Mouse (Mus musculus): Measurements from ENCODE around the gene Brox.
"Not testable (repeated sequence)": the region's sequence is repeated elsewhere in the genome, so short reads cannot be mapped to it uniquely, and the experiment has no call there.

Brox gene

DNA sequence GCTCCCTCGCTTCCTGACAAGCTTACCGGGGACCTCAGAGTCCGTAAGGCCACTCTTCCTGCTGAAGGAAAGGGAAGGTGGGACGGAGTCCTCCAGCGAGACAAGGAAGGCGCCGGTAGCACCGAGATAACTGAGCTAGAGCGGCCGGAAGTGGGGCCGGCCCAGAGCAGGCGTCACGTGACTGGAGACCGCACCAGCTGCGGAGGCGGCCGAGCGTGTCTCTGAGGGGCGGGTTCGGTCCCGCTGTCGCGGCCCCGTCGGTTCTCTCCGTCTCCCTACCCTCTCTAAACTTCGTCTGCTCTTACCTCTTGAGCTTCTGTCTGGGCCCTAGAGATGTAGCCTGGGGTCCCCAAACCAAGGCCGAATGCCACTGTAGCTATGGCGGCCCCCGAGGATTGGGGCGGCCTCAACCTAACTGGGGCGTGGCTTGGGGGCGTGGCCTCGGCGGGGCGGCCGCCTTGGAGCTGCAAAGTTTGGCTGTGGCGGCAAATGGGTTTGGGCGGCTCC is at the start of gene Brox:
Gene Brox, minus strand, starts transcription at position 393 of the 507 bp plus-strand sequence.
- peak; percentile 91 to 93 for DNase-seq (ENCODE audit: low spot score in 2 of 2)

DNA sequence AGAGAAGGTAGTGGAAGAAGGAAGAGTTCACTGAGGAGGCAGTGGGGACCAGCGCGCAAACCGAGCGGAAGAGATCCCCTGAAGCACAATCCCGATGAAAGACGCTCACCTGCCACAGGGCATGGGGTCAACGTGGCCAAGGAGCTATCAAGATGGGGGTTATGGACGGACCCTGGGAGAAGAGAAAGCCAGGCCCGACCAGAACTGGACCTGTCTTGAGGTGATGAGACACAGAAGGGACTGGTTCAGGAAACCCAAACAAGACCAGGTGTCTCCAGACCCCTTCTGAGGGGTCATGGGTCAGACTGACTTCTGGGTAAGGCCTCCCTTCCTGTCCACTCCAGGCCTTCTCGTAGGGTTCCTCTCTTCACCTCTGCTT is 48.7 kb upstream of the Brox start:
- no peak for DNase-seq (ENCODE audit: low spot score in 2 of 2)

DNA sequence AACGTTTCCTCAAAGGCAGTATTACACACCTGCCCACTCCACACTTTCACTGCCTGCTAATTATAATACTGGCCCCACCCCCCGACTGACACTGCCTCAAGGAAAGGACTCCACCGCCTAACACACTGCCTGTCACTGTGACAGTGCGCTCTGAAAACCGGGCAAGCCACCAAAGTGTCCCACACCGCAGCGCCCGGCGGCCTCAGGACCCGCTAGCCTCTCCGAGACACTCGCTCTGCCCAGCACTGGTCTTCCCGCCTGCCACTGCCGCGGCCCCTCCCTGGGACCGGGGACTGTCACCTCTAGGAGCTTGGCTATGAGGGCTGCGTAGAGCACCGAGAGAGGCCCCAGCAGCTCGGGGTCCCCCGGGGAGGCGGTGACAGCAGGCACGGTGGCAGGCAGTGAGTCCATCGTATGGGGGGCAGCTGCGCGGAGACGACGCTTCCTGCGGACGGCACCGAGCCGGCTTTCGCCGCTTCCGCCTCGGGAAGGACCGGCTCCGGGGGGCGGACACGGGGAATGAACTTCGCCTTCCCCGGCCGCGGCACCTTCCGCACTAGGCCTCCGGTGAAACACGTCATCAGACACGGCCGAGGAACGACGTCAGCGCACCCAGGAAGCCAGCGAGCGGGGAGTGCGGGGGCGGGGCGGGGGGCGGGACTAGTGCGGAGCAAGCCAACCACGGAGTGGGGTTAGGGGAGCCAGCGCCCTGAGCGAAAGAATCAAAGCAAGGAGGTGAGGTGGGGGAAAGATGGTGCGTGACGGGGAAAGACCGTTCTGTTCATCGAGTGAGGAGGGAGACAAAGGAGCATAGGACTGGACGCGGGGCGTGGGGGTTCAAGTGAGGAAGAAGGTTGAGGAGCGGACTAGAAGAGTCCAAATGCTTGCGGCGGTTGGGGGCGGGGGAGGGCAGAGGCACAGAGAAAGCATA is 48.1 kb upstream of the Brox start:
- DNase-seq (ENCODE audit: low spot score in 2 of 2) = peak; percentile 82 to 87

DNA sequence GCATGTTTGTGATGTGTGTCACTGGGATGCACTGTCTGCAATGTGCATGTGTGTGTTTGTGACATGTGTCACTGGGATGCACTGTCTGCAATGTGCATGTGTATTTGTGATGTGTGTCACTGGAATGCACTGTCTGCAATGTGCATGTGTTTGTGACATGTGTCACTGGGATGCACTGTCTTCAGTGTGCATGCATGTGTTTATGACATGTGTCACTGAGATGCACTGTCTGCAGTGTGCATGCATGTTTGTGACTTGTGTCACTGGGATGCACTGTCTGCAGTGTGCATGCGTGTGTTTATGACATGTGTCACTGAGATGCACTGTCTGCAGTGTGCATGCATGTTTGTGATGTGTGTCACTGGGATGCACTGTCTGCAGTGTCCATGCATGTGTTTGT is 45.8 kb upstream of the Brox start:
- not testable (repeated sequence) for DNase-seq (ENCODE audit: low spot score in 2 of 2)

DNA sequence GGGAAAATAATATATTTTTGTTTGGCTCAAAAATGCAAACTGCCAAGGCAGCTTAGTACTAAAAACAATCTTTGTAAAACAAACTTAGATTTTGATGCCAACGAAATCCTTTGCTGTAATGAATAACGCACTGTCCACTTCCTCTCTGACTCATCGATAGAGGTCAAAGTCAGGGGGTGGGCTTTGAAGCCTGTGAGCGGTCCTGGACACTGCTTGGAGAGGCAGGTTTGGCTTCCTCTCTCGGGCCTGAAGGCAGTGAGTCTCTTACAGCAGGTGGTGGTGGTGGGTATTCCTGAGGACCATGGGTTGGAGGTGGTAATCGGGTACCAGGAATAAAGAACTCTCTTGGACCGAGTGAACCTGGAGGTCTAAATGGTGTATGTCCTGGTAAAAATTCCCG is 30.1 kb upstream of the Brox start:
- no peak for DNase-seq (ENCODE audit: low spot score in 2 of 2)

DNA sequence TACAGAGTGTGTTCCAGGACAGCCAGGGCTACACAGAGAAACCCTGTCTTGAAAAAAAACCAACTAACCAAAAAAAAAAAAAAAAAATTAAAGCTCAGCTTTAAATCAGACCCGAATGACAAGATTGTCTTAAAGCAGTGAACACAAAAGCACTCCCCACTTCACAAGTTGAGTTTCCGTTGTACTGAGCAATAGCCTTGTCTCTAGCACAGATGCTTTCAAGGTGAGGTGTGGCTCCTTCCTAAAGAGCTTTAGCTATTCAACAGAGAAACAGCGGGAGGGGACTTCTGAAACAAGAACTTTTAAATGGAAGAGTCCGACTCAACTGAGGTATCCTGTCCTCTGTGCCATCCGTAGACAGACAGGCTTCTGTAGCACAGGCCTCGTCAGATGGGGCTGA is 27.4 kb upstream of the Brox start:
- DNase-seq (ENCODE audit: low spot score in 2 of 2) = no peak

DNA sequence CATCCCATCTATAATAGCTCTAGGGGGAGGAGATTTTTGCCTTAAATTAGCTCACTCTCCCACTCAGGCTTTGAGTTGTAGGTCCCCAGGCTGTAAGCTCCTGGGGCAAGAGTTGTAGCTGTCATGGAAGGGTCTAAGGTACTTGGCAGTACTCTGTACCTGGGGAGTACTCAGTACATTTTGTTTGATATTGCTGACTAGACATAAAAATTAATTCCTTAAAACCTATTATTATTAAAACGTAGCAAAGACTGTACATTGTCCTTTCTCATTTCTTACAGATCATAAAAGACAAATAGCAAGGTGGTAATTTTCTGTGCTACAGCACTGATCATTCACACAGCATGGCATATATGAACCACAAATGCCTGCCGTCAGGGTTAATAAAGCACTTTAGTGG is 26.9 kb upstream of the Brox start:
- no peak for DNase-seq (ENCODE audit: low spot score in 2 of 2)

DNA sequence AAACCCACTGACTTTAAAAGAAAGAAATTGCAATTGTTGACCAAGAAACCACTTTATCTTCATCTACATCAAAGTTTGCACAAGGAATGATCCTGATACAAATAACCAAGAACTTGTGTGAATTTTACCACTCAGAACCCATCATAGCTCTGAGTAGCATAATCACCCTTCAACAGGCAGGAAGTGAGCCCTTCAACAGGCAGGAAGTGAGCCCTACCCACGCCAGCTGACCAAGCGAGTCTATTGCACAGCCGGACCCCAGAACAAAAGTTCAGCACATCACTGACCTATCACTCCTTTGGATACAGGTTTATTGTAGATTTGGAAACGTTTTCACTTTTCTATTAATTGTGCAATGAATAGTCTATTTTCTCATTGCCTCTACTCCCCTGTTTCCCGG is 25.4 kb upstream of the Brox start:
- DNase-seq (ENCODE audit: low spot score in 2 of 2) = not testable (repeated sequence)

DNA sequence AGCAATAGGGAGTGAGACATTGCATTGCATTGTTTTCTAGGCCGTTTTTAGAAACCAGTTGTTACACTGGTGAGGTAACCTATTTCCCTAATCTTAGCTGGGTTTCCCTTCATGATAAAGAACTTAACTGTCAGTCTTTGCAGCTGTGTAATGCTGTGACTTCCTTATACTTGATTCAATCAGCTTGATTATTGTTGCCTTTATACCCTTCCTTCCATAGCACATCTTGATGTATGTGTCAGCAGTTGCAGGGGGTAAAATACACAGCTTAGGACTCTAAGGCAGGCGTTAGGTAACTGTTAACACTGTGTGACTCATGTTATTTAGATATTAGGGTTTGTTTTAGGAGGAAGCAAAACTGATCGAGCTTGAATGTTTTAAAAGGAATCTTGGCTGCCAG is 23.6 kb upstream of the Brox start:
- DNase-seq (ENCODE audit: low spot score in 2 of 2) = no peak

DNA sequence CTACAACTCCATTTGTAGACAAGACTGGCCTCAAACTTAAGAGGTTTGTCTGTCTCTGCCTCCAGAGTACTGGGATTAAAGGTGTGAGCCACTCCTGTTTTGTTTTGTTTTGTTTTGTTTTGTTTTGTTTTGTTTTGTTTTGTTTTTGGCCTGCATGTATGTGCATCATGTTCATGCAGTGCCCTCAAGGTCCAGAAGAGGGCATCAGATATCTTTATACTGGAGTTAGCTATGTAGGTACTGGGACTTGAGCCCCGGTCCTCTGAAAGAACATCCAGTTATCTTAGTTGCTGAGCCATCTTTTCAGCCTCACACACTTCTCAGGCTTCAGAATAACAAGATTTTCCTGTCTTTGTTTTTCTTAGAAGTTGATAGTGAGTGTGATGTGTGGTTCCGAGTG is 18.7 kb upstream of the Brox start:
- no peak for DNase-seq (ENCODE audit: low spot score in 2 of 2)

DNA sequence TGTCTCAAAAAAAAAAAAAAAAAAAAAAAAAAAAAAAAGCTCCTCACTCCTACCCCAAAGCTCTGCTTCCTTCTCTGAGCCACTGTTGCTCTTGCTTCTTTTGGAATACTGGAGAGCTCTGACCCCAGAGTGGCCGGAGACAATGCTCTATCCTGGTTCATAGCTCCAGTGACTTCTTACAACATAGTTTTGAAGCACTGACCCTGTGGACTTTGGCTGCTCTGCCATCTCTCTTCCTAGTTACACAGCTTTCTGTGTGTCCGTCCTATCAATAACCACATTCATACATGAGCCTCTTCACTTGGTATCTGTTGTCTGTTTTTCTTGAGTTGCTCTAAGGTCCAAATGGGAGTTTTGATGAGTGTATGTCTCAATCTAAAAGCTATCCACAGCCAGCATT is 15.0 kb upstream of the Brox start:
- DNase-seq (ENCODE audit: low spot score in 2 of 2) = no peak

DNA sequence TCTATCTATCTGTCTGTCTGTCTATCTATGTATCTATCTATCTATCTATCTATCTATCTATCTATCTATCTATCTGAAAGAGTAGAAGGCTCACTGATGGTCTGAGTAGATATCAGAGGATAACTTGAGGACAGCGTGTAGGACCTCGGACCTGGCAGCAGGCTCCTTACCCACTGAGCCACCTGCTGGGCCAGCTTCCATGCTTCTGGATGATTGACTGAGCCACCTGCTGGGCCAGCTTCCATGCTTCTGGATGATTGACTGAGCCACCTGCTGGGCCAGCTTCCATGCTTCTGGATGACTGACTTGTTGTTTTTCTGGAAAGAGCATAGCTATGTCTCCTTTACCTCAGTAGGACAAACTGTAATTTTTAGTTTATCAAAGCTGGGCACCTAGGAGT is 12.5 kb upstream of the Brox start:
- not testable (repeated sequence) for DNase-seq (ENCODE audit: low spot score in 2 of 2)

DNA sequence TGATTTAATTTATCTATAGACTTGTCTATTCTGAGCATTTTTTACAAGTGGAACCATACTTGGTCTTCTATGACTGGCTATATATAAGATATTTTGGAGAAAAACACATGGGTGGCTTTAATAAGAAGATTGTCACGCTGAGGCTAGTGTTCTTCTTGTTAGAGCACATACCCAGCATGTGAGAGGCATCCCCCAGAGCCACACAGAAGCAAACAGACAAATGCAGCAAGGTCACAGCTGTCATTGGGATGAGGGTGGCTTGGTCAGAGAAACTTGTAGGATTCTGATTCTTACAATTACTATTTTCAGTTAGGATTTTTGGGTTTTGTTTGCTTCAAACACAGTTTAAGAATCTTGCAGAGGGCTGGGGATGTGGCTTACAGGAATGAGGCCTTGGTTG is 11.4 kb upstream of the Brox start:
- no peak for DNase-seq (ENCODE audit: low spot score in 2 of 2)

DNA sequence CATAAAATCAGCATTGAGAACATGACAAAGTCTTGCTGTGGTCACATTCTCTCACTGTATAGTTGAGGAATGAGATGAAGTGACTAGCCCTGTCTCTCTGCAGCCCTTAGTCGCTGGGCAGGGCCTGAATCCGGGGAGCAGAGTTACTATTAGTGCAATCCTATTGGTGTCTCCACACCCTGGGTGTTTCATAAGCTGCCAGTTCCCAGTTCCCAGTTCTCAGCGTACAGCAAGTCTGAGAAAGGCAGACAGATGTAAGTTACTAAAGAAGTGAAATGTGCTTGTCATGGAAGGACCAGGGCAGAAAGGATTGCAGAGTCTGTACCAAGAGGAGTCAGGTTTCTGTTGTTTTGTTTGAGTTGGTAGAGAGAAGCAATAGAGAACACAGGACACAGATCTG is 10.5 kb upstream of the Brox start:
- DNase-seq (ENCODE audit: low spot score in 2 of 2) = no peak

DNA sequence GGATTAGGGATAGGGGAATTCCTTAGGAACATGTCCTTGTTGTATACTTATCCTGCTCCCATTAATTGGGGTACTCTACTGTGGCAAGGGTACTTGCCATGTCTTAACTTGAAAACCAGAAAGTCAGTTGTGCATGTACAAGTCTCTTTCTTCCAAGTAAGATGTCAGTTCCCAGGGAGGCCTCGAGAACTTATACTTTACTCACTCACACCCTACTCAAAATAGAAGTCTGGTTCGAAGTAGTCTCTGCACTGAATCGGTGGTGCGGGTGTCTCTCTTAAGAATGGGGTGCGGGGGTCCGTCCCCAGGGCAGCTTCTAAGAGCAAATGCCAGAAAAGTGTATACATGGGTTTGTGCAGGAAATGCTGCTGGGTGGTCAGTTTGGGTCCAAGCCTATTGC is 2.1 kb upstream of the Brox start:
- peak; percentile 97 to 98 for DNase-seq (ENCODE audit: low spot score in 2 of 2)

DNA sequence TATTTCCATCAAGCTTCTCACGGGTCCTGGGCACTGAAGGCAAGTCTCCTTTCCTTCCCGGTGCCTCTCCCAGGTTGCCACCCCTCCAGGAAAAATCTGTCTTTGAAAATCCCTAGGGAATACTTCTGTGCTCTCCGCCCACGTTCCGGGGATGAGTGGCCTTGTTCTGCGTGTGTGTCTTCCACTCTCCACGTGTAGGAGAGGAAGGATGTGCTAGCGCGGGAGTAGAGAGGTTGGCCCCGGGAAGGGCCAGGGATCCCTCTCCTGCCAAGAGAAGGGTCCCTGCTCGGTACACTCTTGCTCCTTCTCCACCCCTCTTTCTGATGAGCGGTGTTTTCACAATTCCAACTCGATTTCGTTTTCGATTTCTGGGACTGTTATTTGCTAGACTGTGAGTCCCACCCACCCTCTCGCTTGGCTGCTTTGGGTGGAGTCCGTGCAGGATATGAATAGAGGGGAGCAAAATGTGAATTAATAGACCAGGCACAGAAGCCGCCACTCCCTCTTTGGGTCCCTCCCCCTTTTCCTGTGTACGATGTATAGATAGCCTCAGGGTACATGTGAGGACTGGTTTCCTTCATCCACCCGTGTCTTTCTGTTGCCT is 919 bp upstream of the Brox start:
- peak; percentile 43 to 59 for DNase-seq (ENCODE audit: low spot score in 2 of 2)

DNA sequence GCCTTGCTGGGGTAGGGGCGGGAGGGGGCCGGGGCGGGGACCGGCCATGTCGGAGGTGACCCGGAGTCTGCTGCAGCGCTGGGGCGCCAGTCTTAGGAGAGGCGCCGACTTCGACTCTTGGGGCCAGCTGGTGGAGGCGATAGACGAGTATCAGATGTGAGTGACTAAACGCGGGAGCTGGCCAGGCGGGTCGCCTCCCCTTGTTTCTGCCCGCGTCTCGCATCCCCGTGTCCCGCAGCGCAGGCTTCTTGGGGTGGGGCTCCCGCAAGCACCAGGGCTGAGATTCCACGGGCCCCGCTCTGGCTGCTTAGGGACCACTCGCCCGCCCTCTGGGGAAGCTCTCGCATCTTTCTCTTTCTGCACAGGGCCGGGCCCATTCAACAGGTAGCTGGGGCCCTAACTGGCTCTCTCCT is 410 bp upstream of the Brox start:
- DNase-seq (ENCODE audit: low spot score in 2 of 2) = peak; percentile 38 to 50

DNA sequence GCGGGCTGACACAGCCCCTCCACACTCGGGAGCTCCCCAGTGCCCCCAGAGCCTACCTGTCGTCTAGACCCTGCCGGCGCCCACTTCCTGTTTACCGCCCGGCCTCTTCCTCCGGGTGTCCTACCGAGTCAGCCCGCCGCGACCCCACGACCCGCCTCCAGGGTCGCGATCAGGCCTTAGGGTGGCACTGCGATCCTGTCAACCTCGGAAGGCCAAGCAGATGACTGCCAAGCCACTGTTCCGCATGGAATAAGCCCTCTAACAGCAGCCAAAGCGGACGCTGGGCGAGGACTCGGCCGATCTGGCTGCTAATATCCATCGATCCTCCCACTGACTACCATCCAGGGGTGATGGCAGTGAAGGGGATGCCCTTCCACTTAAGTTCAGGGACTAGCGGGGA is 604 bp downstream of the Brox start, which contains the start of gene Aida:
Gene Aida, plus strand, starts transcription at position 126 of the 400 bp plus-strand sequence.
- no peak for DNase-seq (ENCODE audit: low spot score in 2 of 2)

DNA sequence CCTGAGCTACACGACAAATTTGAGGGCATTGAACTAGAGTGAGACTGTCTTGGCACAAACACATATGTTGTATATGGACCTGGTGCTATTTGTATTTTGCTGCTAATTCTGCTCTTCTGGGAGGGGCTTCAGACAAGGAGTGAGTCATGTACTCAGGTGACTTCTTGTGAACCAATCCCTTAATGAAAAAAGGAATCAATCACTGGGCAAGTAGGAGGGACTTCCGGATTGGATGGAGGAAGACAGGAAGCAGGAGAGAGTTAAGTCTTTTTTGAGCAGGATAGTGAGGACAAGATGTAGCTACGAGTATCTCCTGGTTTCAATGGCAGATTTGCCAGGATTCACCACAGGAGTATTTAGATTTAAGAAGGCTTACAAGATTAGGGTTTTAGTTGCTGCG is 7.5 kb downstream of the Brox start:
- no peak for DNase-seq (ENCODE audit: low spot score in 2 of 2)

DNA sequence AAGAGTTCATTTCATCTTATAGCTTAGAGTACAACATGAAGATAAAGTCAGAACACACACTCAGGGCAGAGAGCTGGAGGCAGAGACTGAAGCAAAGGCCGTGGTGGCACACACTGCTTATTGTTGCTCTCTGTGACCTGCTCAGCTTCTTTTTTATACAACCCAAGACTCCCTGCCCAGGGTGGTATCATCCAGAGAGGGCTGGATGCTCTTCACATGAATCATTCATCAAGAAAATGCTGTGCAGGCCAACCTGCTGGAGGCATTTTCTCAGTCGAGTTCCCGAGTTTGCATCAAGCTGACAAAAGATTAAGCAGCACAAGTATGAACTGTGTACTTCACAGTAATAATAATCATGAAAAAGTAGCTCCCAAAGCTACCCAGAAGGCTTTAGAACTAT is 8.7 kb downstream of the Brox start:
- DNase-seq (ENCODE audit: low spot score in 2 of 2) = no peak

DNA sequence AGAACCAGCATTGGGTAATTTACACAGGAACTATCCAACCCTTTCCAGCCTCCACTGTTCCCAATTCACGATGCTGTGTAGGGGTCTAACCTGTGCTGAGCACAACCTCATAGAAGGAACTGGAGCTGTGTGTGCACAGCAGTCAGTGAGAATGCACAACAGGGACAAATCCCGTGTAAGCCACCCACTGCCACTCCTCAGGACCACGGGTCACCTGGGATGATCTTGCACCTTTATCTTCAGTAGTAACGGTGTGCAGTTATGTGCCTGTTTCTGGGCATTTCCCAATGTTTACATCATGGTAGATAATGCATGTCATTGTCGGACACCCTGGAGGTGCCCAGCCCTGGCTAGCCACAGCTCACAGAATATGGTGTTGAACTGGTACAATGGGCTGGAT is 21.3 kb downstream of the Brox start:
- no peak for DNase-seq (ENCODE audit: low spot score in 2 of 2)

DNA sequence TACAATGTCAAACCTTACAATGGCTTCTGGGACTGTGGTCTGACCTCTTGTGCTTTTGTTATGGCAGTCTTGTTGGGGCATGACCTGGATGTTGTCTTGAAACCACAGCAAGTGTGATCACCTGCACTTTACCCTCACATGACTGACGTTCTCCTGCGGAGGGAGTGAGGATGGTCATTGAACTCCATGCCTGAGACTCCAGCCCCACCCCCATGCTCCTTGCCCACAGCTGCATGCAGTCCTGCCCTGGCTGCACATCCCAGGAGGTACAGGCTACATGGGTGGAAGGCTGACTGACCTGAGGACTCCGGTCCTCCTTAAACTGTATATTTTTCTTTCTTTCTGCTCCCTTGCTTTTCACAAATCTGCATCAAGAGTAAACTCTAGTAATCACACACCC is 22.7 kb downstream of the Brox start:
- no peak for DNase-seq (ENCODE audit: low spot score in 2 of 2)
